Mouse (Mus musculus) megakaryocyte, embryonic 14.5 days (primary cell): ENCODE measurements around the gene Fbrsl1.

Experiments used
- FLI1 ChIP-seq: IDR thresholded peaks from 2 replicates; pipeline ENCODE4 v1.6.1; 2012; ENCODE audit warnings: low read length, inconsistent platforms, mixed read lengths
- GATA1 ChIP-seq: IDR thresholded peaks from 3 replicates; pipeline ENCODE4 v1.6.1; 2012; ENCODE audit warnings: mixed read lengths, low read length, inconsistent platforms, borderline replicate concordance

GRCm38 (mm10) chr5:110379823-110380222 is 68.5 kb downstream of the Fbrsl1 start:
- TF ChIP-seq FLI1 (no peak), GATA1 (no peak)
